Mouse (Mus musculus) adrenal gland, postnatal 25 days (tissue): Measurements from ENCODE around the gene Rnf149. TPM values are rescaled to one million over a fixed set of nuclear protein-coding genes. Genes with fewer than 3 reads are reported as not detected.
"Not testable (repeated sequence)": the region's sequence is repeated elsewhere in the genome, so short reads cannot be mapped to it uniquely, and the experiment has no call there.

Source experiments
- DNase-seq: peaks from one replicate; pipeline ENCODE4 v3.0.0; 2021; ENCODE audit warnings: mixed read lengths
- long read RNA-seq: library from polyadenylated mRNA; stranded (forward); transcript quantifications from one replicate; pipeline ENCODE4 v2.0.0, GENCODE M21; 2021
- total RNA-seq: library from RNA; stranded (reverse); gene quantifications from 2 replicates; pipeline ENCODE4 v1.2.3, GENCODE M21; 2021

The Rnf149 gene
- 38.9 and 55.6 TPM in 2 replicates for total RNA-seq
- long read RNA-seq, transcript Rnf149-201 (7 exons, 2,492 nt): major isoform, 144 of 160 reads
- long read RNA-seq, partial matches to known transcripts: 2 of 160 reads
- long read RNA-seq, other reads (novel, unspliced or antisense): 14 of 160 reads

- peak; percentile 99 for DNase-seq
These were observed at the start of gene Rnf149 for GRCm38 (mm10) chr1:39577253-39577705. Rnf149 (minus strand) TSS chr1:39577405.

- no peak for DNase-seq
These were observed 48.3 kb upstream of the Rnf149 start for GRCm38 (mm10) chr1:39625491-39625890.

DNA sequence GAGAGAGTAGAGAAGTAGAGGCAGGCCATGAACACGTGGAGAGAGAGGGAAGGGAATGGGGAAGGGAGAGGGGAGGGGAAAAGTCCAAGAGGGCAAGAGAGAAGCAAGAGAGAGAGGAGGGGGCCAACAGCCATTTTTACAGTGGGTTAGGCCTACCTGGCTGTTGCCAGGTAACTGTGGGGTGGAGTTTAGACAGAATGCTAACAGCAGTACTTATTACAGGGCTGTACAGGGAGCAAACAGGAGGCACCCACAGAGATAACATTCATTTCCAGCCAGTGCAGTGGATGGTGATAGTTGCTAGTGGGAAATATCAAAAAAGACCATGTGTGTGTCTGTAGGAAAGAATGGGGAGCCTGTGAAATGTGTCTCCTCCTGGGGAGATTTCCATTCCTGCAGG lies 46.5 kb upstream of the Rnf149 start:
- no peak for DNase-seq

GRCm38 (mm10) chr1:39623106-39623505 lies 45.9 kb upstream of the Rnf149 start:
- no peak for DNase-seq

DNA sequence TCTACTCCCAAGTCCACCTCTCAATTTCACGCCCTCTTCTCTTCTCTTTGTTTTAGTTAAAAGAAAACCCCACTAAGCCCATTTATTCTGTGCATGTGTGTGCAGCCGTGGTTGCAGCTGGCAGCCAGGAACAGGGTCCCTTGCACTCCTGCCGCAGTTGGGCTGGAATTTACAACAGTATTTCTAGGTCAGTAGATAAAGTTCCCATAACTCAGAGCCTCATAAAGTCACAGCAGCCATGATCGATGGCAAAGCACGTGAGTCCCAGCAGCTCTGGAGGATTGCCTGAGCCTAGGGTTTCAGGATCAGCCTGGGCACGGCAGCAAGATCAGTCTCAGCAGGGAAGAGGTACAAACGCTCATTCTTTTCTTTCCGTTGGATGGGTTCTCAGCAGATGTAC lies 41.3 kb upstream of the Rnf149 start:
- peak; percentile 34 for DNase-seq

DNA sequence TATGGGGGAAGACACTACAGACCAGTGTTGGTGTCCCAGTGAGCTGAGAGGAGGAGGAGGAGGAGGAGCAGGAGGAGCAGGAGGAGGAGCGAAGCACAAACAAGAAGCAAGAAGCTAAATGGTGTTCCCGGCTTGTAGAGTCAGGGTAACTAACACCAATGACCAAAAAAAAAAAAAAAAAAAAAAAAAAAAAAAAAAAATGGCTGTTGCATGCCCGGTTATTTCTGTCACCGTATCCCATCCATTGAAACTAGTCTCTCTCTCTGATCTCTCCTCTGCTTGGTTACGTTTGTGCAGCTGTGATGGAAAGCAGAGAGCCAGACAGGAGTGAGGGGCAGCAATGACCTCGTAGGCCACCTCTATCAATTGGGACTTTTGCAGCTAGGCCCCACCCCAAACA lies 38.3 kb upstream of the Rnf149 start:
- no peak for DNase-seq

- peak; percentile 64 for DNase-seq
These were observed 37.5 kb upstream of the Rnf149 start for GRCm38 (mm10) chr1:39614462-39615279.

- no peak for DNase-seq
These were observed 35.9 kb upstream of the Rnf149 start for GRCm38 (mm10) chr1:39613061-39613460.

- no peak for DNase-seq
These were observed 35.3 kb upstream of the Rnf149 start for GRCm38 (mm10) chr1:39612491-39612890.

DNA sequence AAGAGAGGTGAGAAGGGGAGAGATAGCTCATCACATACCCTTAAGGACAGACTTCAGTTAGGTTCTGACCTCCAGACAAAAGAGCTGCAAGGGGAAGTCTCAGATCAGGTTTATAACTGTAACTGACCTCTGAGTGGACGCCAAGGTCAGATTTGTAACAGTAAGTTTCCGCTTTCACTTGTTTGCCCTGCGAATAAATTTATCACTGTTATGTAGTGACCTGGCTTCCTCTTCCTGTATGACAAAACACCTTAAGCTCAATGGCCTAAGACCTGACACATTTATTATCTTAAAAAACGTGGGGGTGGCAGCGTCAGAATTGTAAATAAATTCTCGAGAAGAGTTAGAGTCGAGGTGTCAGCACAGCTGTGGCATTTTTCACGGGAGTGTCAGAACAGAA lies 31.3 kb upstream of the Rnf149 start:
- no peak for DNase-seq

GRCm38 (mm10) chr1:39602477-39602876 lies 25.3 kb upstream of the Rnf149 start:
- DNase-seq: no peak

GRCm38 (mm10) chr1:39598726-39599125 lies 21.5 kb upstream of the Rnf149 start:
- peak; percentile 60 for DNase-seq

DNA sequence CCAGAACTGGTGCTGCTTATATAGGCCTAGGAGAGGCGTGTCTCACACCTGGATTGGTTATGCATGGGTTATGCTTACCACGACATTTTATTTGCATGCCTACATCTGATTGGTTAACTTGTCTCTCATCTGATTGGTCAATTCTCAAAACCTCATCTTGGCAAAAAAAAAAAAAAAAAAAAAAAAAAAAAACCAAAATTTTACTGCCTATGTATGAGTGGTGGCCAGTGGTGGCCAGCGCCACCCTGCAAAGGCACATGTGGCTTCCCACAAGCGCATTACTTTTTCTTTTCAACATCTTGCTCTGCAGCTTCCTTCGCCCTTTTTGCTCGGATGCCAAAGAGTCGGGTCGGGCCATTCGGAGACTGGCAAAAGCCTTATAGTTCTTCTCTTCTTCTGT lies 19.9 kb upstream of the Rnf149 start:
- not testable (repeated sequence) for DNase-seq

GRCm38 (mm10) chr1:39593836-39594235 lies 16.6 kb upstream of the Rnf149 start:
- DNase-seq: no peak

DNA sequence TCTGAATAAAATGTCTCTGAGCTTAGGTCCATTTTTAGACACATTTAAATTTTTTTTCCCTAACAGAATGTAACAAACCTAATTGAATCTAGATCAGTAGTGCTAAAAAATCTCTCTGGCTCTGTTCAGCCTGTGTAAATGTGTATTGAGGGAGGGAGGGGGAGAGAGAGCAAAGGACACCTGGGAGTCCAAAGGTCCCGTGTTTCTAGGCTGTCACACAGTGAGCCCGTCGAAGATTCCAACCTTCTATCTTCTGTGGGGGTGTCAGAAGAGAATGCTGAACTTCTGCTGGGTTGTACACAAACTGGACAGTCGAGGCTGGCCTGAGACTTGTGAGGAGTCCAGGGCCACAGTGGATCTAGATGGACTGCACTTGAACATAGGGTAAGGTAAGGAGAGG lies 14.9 kb upstream of the Rnf149 start:
- DNase-seq: no peak

- not testable (repeated sequence) for DNase-seq
These were observed 14.4 kb upstream of the Rnf149 start for GRCm38 (mm10) chr1:39591557-39591956.

- no peak for DNase-seq
These were observed 13.0 kb upstream of the Rnf149 start for GRCm38 (mm10) chr1:39590193-39590592.

GRCm38 (mm10) chr1:39585416-39585815 lies 8.2 kb upstream of the Rnf149 start:
- DNase-seq: no peak

- no peak for DNase-seq
These were observed 6.0 kb upstream of the Rnf149 start for GRCm38 (mm10) chr1:39583173-39583572.

DNA sequence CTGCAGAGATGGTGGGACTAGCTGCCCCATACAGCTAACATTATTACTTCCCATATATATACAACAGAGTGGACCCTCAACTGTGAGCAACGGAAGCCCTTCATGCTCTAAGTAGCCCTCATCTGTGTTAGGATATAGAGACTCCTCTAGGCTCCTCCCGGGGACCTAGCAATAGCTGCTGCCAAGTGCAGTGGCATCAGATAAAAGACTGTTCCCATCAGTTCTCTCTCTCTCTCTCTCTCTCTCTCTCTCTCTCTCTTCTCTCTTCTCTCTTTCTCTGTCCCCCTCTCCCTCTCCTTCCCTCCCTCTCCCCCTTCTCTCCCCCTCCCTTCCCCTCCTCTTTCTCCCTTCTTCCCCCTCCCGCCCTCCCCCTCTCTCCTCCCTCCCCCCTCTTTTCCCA lies 4.0 kb upstream of the Rnf149 start:
- no peak for DNase-seq

DNA sequence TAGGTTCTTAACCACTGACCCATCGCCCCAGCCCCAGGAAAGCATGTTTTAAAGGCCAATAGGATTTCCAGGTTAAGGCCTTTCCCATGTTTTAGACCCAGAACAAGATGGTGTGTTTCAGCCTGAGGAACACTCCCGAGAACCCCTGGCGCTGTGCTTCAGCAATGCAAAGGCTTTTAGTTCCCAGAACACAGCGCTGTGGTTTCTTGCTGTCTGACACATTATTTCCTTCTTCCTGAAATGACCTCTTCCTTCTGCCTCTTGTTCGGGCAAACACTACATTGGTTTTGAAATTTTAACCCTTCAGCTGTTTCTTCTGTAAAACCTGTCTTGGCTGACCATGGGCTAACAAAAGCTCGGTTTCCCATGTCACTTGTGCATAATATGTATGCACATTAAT lies 1.9 kb upstream of the Rnf149 start:
- DNase-seq: no peak

DNA sequence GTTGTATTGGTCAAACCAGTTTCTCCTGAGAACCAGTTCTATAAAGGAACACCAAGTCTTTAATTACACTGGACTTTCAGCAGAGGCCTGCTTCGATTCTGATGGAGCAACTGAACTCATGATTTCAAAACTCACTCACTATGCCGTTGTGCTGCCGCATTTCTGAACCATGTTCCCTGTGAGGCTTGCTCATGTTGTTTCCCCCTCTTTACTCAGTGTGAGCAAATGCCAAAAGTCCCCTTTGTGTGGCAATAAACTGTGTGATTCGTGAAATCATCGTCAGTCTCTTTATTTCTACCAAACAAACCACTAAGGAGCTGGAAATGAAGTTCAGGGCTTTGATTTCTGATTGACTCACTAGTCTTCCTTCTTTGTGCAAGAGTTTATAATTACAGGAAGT lies 1.2 kb upstream of the Rnf149 start:
- no peak for DNase-seq

DNA sequence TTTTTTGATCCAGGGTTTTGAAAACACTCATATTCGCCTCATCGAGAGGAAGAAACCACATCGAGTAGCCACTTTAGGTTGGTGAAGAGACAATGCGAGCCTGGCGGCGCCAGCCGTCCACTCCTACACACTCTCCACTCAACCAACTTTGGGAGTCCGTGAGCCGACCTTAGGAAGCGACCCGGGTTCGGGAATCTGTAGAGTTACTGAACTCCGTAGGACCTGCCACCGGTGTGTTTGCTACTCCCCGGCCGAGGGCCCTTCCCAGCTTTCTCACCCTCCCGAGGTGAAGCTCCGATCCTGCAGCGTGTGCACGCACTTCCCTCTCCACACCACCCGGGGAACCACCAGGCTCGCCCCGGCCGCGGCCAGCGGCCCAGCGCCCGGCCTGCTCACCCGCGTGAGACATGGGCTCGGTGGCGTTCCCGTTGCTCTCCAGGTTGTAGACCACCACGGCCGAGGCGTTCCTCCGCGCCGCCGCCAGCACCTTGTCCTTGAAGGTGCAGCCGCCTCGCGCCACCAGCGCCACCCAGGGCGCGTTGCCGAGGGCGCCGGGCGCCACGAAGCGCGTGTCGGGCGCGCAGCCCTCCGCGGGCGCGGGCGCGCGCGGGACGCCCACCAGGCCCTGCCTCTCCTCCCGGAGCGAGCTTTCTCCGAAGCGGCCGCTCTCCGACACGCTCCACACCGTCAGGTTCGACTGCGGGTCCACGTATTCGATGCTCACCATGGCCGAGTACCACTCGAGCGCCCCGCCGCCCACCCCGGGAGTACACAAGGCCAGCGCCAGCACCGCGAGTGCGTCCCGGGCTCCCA lies 568 bp downstream of the Rnf149 start:
- DNase-seq: peak; percentile 56
